Mouse (Mus musculus) thymus, postnatal 14 days (tissue): ENCODE data around the gene Ints6l.
A peak's percentile ranks its signal among the peaks of the same experiment; 100 is the strongest.

Experiments
- DNase-seq: peaks from one replicate; pipeline ENCODE4 v3.0.0; 2021

The Ints6l gene

DNA sequence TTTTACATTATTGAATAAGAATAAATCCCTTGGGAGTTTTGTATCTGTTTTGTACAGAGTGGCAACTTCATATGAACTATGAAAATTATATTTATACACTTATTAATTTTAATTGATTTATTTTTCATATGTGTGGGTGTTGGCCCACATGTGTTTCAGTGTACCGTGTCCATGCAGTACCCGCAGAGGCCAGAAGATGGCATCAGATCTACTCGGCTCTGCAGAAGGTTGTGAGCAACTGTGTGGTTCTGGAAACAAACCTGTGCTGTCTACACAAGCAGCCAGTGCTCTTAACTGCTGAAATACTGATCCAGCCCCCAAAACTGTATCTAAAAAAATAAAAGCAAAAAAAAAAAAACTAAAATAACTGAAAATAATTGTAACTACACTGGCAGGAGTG lies 76.6 kb downstream of the Ints6l start:
- peak; percentile 54 for DNase-seq

DNA sequence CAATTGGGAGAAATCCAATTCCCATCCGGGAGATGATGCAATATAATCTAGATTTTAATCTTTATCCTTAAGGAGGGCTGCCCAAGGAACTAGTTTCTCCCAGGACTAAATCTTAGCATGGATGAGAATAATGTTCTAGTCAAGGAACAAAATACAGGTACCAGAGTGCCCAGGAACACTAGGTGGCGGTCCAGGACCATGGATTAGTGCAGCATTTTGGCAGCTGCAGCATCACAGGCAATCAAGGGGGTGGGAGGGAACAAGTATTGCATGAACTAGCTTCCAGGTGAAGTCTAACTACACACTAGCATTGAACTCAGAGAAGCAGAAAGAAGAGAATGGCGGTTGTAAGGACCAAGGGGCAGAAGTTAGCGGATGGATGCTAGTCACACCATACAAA lies 82.5 kb downstream of the Ints6l start:
- DNase-seq: peak; percentile 15

DNA sequence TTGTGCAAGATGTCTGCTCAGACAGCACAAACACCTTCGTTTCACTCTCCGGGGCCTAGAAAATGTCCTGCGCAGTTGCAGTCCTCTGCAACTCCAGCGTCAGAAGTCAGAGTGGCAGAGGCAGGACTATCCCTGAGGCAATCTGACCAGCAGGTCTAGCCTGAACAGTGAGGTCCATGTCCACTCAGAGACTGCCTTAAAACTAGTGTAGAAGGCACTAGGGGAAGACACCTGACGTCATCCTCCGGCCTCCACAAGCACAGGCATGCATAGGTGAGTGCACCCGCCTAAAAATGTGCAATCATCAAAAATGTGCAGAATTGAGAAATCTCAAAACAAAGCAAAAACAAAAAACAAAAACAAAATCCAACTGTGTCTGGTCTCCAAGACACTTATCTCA lies 94.8 kb downstream of the Ints6l start, which contains the start of gene Gm648:
Gene Gm648 (minus strand): TSS at position 101 of the 400 bp plus-strand sequence.
- no peak for DNase-seq

DNA sequence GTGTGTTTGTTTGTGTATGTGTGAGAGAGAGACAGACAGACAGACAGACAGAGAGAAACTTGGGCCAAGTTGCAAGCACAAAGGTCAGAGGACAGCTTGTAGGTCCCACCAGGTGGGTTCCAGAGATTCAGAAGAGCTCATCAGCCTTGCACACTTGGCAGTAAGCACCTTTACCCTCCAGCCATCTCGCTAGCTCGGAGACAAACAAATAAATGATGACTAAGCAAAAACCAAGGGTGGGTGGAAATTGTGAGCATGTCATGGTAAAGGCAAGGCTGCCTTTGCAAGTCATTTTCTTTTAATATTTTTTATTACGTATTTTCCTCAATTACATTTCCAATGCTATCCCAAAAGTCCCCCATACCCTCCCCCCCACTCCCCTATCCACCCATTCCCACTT lies 98.9 kb downstream of the Ints6l start:
- no peak for DNase-seq
